Mouse (Mus musculus) erythroblast, adult 5-6 weeks (primary cell): ENCODE measurements around the gene Zfp583. TPM values are rescaled to one million over a fixed set of nuclear protein-coding genes. Genes with fewer than 3 reads are reported as not detected.
A peak's percentile ranks its signal among the peaks of the same experiment; 100 is the strongest.

ENCODE experiments used
- ATAC-seq: replicated peaks from 2 replicates; pipeline ENCODE4 v1.8.0; 2016; ENCODE audit warnings: moderate number of reproducible peaks, mild to moderate bottlenecking, moderate TSS enrichment, inconsistent platforms; ENCODE audit not compliant: poor library complexity, low FRiP score, severe bottlenecking
- total RNA-seq, 2 experiments: library from RNA; stranded (forward) in 1 of 2; stranded (reverse) in 1 of 2; fragments of 150-400 nt in 1 of 2; fragments of 200-764, 138-1000 nt in 1 of 2; gene quantifications; 2 replicates each; pipeline versions ENCODE4 v1.2.3 to v1.2.4; 2015 to 2017; ENCODE audit warnings: low replicate concordance in 2 of 2

Zfp583 gene
- total RNA-seq, 2 experiments from 2014 or later: not detected

DNA sequence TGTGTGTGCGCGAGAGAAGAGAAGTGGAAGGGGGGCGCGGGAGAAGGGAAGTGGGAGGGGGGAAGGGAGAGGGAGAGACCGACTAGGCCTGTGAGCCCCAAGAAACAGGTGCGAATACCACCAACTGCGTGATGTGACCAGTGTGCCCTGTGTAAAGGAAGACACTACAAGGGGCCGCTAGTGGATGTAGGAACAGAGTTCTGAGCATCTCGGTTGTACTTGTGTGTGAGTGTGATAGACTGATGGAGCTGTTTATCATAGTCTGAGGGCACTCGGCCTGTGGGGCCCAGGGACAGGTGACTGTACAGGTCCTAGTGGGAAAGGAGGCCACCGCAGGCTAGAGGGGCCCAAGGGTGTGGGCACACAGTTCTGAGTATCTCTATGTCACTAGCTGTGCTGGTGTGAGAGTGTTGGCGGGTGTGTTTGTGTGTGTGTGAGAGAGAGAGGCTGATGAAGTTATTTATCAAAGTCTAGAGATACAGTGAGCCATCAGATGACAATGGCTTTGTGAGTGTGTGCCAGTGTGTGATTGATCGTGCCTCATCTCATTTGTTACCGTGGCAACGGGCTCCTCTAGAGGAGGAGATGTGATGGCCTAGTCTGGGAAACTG is 44.1 kb downstream of the Zfp583 start:
- no peak for ATAC-seq

DNA sequence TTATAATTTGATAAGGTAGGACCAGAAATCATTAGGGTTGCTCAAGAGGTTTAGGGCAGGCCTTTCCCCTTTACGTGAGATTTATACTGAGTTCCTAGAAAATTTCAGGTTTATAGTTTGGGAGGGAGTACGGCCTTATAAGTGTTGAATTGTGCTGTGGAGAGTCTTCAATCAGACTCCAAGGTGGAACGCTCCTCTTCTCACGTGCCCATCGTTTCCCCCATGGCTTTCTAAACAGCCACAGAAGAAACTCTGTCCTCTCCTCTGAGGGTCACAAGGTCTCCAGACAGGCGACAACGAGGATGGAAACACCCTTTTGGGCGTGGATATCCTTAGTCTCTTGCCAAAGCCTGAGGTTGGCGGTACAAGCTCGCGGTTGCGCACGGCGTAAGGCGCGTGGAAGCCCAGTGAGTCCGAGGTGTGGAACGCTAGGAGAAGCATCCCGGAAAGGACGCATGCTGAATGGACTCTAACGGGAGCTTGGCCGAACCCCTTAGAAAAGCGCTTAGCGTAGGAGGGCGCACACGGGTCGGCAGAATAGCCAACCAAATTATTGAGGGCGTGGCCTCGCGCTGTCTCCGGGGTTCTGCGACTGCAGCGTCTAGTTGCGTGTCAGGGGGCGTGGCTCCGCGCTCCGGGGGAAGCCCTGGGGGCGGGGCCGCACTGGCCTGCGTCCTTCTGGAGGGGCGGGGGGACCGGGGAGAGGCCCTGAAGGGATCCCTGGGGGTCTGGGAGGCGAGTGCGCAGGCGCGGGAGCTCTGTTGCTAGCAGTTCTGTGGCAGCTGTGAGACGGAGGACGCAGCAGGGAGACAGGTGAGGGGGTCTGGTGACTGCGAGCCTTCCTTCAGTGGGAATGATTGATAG is 45.0 kb downstream of the Zfp583 start, which contains the start of gene Zfp667:
Gene Zfp667, plus strand, starts transcription at position 738 of the 864 bp plus-strand sequence.
- peak; percentile 82 for ATAC-seq

DNA sequence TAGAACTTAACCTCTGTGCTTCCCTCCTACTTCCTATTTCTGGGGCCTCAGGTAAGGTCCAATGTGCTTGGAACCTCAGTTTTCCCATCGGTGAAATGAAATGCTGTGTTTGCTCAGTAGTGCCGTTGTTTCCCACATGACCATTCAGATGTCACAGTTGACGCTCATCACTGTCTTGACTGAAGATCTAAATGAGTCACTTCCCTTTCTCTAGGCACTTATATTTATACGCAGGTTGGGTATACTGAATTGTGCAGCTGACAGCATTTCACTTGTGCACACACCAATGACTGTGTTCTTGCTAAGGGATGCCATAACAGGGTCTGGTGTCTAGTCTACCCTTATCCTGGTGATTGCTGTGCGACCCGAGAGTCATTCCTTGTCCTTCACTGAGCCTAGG is 45.7 kb downstream of the Zfp583 start:
- no peak for ATAC-seq

- ATAC-seq: no peak
Measured at GRCm38 (mm10) chr7:6284442-6285012, 46.6 kb downstream of the Zfp583 start.

- ATAC-seq: peak; percentile 86
Measured at GRCm38 (mm10) chr7:6283451-6284075, 47.5 kb downstream of the Zfp583 start.

- ATAC-seq: peak; percentile 71
Measured at GRCm38 (mm10) chr7:6282749-6283148, 48.3 kb downstream of the Zfp583 start.

DNA sequence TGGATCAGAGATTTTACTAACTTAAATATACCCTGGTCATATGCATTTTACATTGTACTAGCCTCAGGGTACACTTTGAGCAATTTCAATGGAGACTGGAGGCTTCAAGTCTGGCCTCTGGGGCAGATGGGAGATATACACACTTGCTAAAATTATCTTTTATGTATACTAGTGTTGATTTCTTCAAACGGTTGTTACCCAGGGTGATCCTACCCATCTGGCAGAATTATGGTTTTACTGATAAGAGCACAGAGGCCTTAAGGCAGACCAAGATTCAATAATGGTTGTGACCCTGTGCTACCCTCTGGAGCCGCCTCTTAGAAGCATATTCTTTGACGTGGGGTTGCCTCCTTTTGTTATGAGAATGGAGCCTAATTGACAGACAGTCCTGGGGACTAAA is 53.2 kb downstream of the Zfp583 start:
- ATAC-seq: no peak

DNA sequence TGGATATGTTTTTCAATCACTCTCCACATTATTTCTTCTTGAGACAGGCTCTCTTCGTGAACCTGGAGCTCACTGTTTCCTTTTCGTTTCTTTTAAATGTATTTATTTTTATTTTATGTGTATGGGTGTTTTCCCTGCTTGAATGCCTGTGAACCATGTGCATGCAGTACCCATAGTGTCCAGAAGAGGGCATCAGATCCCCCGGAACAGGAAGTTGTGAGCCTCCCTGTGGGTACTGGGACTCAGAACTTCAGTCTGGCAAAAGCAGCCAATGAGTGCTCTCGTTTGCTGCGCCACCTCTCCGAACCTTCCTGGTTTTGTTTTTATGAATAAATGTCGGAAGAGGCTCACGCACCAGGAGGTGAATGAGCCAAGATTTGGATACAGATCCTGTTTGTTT is 65.4 kb downstream of the Zfp583 start:
- ATAC-seq: peak; percentile 62; the same call in 1 of the 2 replicates

Other genes starting within 250 kb of the Zfp583 start
- 1.5 and 8.4 TPM in 2 replicates for gene Zfp787, start 175.3 kb downstream of the Zfp583 start, total RNA-seq (2015; ENCODE audit: low replicate concordance)
- 5.2 and 10.3 TPM in 2 replicates for gene Zfp787, start 175.3 kb downstream of the Zfp583 start, total RNA-seq (2017; ENCODE audit: low replicate concordance)
- 0.77 and 1.5 TPM in 2 replicates for gene Zfp444, start 159.1 kb downstream of the Zfp583 start, total RNA-seq (2015; ENCODE audit: low replicate concordance)
- 1.3 and 5.7 TPM in 2 replicates for gene Zfp444, start 159.1 kb downstream of the Zfp583 start, total RNA-seq (2017; ENCODE audit: low replicate concordance)
- gene Galp, start 134.2 kb downstream of the Zfp583 start, total RNA-seq (2015; ENCODE audit: low replicate concordance): not detected in 2 replicates
- gene Galp, start 134.2 kb downstream of the Zfp583 start, total RNA-seq (2017; ENCODE audit: low replicate concordance): not detected in 2 replicates
- not detected in 2 replicates for gene Zscan5b, start 109.0 kb downstream of the Zfp583 start, total RNA-seq (2015; ENCODE audit: low replicate concordance)
- gene Zscan5b, start 109.0 kb downstream of the Zfp583 start, total RNA-seq (2017; ENCODE audit: low replicate concordance): not detected in 2 replicates
- not detected in 2 replicates for gene Epp13, start 78.6 kb downstream of the Zfp583 start, total RNA-seq (2015; ENCODE audit: low replicate concordance)
- not detected in 2 replicates for gene Epp13, start 78.6 kb downstream of the Zfp583 start, total RNA-seq (2017; ENCODE audit: low replicate concordance)
- gene Zfp667, start 44.7 kb downstream of the Zfp583 start, total RNA-seq (2015; ENCODE audit: low replicate concordance): not detected in 2 replicates
- gene Zfp667, start 44.7 kb downstream of the Zfp583 start, total RNA-seq (2017; ENCODE audit: low replicate concordance): 0.09 and 0.84 TPM in 2 replicates
- not detected in 2 replicates for gene Gm3854, start 12.5 kb upstream of the Zfp583 start, total RNA-seq (2015; ENCODE audit: low replicate concordance)
- gene Gm3854, start 12.5 kb upstream of the Zfp583 start, total RNA-seq (2017; ENCODE audit: low replicate concordance): not detected in 2 replicates
- gene Zfp78, start 32.0 kb upstream of the Zfp583 start, total RNA-seq (2015; ENCODE audit: low replicate concordance): not detected in 2 replicates
- gene Zfp78, start 32.0 kb upstream of the Zfp583 start, total RNA-seq (2017; ENCODE audit: low replicate concordance): 0.43 and 2.1 TPM in 2 replicates
- not detected in 2 replicates for gene Zfp28, start 52.0 kb upstream of the Zfp583 start, total RNA-seq (2015; ENCODE audit: low replicate concordance)
- 9.6 TPM in 1 of 2 replicates, not detected in the other for gene Zfp28, start 52.0 kb upstream of the Zfp583 start, total RNA-seq (2017; ENCODE audit: low replicate concordance)
- gene Smim17, start 67.4 kb upstream of the Zfp583 start, total RNA-seq (2015; ENCODE audit: low replicate concordance): not detected in 2 replicates
- gene Smim17, start 67.4 kb upstream of the Zfp583 start, total RNA-seq (2017; ENCODE audit: low replicate concordance): not detected in 2 replicates
- not detected in 2 replicates for gene Gm20715, start 79.0 kb upstream of the Zfp583 start, total RNA-seq (2015; ENCODE audit: low replicate concordance)
- gene Gm20715, start 79.0 kb upstream of the Zfp583 start, total RNA-seq (2017; ENCODE audit: low replicate concordance): not detected in 2 replicates
- gene Olfr1344, start 107.4 kb upstream of the Zfp583 start, total RNA-seq (2015; ENCODE audit: low replicate concordance): not detected in 2 replicates
- gene Olfr1344, start 107.4 kb upstream of the Zfp583 start, total RNA-seq (2017; ENCODE audit: low replicate concordance): not detected in 2 replicates
- not detected in 2 replicates for gene Olfr1336, start 124.9 kb upstream of the Zfp583 start, total RNA-seq (2015; ENCODE audit: low replicate concordance)
- not detected in 2 replicates for gene Olfr1336, start 124.9 kb upstream of the Zfp583 start, total RNA-seq (2017; ENCODE audit: low replicate concordance)
- not detected in 2 replicates for gene Olfr1346, start 135.8 kb upstream of the Zfp583 start, total RNA-seq (2015; ENCODE audit: low replicate concordance)
- gene Olfr1346, start 135.8 kb upstream of the Zfp583 start, total RNA-seq (2017; ENCODE audit: low replicate concordance): not detected in 2 replicates
- gene Olfr5, start 155.7 kb upstream of the Zfp583 start, total RNA-seq (2015; ENCODE audit: low replicate concordance): not detected in 2 replicates
- not detected in 2 replicates for gene Olfr5, start 155.7 kb upstream of the Zfp583 start, total RNA-seq (2017; ENCODE audit: low replicate concordance)
- gene Olfr1347, start 168.5 kb upstream of the Zfp583 start, total RNA-seq (2015; ENCODE audit: low replicate concordance): not detected in 2 replicates
- gene Olfr1347, start 168.5 kb upstream of the Zfp583 start, total RNA-seq (2017; ENCODE audit: low replicate concordance): not detected in 2 replicates
- gene Olfr1348, start 177.5 kb upstream of the Zfp583 start, total RNA-seq (2015; ENCODE audit: low replicate concordance): not detected in 2 replicates
- not detected in 2 replicates for gene Olfr1348, start 177.5 kb upstream of the Zfp583 start, total RNA-seq (2017; ENCODE audit: low replicate concordance)
- not detected in 2 replicates for gene Olfr1349, start 191.7 kb upstream of the Zfp583 start, total RNA-seq (2015; ENCODE audit: low replicate concordance)
- gene Olfr1349, start 191.7 kb upstream of the Zfp583 start, total RNA-seq (2017; ENCODE audit: low replicate concordance): not detected in 2 replicates
- not detected in 2 replicates for gene Olfr1350, start 233.6 kb upstream of the Zfp583 start, total RNA-seq (2015; ENCODE audit: low replicate concordance)
- gene Olfr1350, start 233.6 kb upstream of the Zfp583 start, total RNA-seq (2017; ENCODE audit: low replicate concordance): not detected in 2 replicates